Mouse (Mus musculus) bone marrow, adult 2 months (tissue): ENCODE measurements around the gene Olfr539. TPM values are rescaled to one million over a fixed set of nuclear protein-coding genes. Genes with fewer than 3 reads are reported as not detected.
"Not testable (repeated sequence)": the region's sequence is repeated elsewhere in the genome, so short reads cannot be mapped to it uniquely, and the experiment has no call there.

ENCODE experiments used
- H3K27ac ChIP-seq: fragments of 200-500 bp; 2 replicates; pipeline ENCODE4 v1.5.1; 2012; ENCODE audit warnings: low read depth, mild to moderate bottlenecking, control low read depth, inconsistent platforms, low read length; ENCODE audit not compliant: control insufficient read depth, poor library complexity, insufficient read depth
- H3K4me1 ChIP-seq: fragments of 200-500 bp; 2 replicates; pipeline ENCODE4 v1.6.1; 2011; ENCODE audit warnings: low read length; ENCODE audit not compliant: control insufficient read depth, insufficient read depth
- H3K4me3 ChIP-seq: fragments of 200-500 bp; replicated peaks from 2 replicates; pipeline ENCODE3; 2011; ENCODE audit warnings: mild to moderate bottlenecking, low read depth, low read length, control low read depth; ENCODE audit not compliant: control insufficient read depth
- CTCF ChIP-seq: fragments of 200-500 bp; IDR thresholded peaks from 2 replicates; pipeline ENCODE4 v1.5.1; 2011; ENCODE audit warnings: low read length, control low read depth; ENCODE audit not compliant: control insufficient read depth, insufficient read depth
- POLR2A ChIP-seq: fragments of 200-500 bp; IDR thresholded peaks from 2 replicates; pipeline ENCODE4 v1.6.1; 2011; ENCODE audit warnings: low read depth, mild to moderate bottlenecking, control low read depth, low read length, borderline replicate concordance; ENCODE audit not compliant: control insufficient read depth
- WGBS: fragments of 180-500 bp; shearing (Covaris S2); methylation state at CpG from one replicate; pipeline ENCODE4 v1.1.7; 2018; 5-methylcytosine and 5-hydroxymethylcytosine counted together
- polyA plus RNA-seq: library from polyadenylated mRNA; stranded (reverse); fragments of >200 nt; gene quantifications from 2 replicates; pipeline ENCODE4 v1.2.4, GENCODE M21; 2011; ENCODE audit warnings: low replicate concordance; ENCODE audit not compliant: missing spikeins, insufficient read depth, insufficient read length

The Olfr539 gene
- not detected in 2 replicates for polyA plus RNA-seq

DNA sequence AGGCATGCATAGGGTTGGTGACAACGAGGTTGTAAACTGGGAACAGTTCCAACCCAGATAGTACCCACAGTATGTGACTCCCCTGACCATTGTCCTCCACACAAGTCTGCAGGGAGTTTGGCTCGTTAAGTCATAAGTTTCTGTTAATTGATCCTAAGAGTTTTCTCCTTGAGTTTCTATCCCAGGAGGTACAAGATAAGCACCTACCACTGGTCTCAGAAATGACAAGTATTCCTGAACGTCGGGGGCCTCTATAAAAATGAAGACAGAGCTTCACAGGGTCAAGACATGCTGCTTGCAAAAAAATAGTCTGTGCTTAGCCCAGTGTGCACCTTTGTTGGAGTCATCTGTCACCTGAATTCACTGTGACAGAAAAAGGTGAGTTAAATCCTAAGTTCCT is at the start of gene Olfr539:
Gene Olfr539 (plus strand): TSS at position 301 of the 400 bp plus-strand sequence.
- H3K4me3 ChIP-seq: no peak within 1 kb of the TSS
- no peak for TF ChIP-seq POLR2A
- TF ChIP-seq CTCF: no peak
- no peaks in the 10 kb centered on the region for H3K4me1 ChIP-seq
- no peak within 1 kb of the TSS for H3K27ac ChIP-seq
- 73% methylated on average over 4 of the region's 4 CpGs for WGBS

DNA sequence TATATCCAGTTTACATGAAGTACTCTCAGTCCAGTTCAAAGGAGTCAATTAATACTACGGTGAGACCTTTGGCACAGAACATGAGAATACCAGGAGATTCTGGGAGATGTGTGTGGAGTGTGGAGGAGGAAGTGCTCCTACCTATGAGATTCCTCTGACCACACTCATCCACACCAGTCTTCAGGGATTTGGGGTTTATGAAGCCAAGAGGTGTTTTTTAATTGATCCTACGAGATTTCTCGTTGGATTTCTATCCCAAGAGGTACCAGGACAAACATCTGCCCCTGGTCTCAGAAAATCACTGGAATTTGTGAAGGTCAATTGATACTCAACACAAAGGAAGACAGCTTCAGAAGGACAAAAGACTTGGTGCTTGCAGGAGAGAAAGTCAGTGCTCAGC is 31.1 kb upstream of the Olfr539 start, which contains the start of gene Olfr61:
Gene Olfr61 (plus strand): TSS at position 301 of the 400 bp plus-strand sequence.
- not testable (repeated sequence) for H3K4me3 ChIP-seq, H3K4me1 ChIP-seq, H3K27ac ChIP-seq
- 67% methylated on average over 3 of the region's 3 CpGs for WGBS

- 63% methylated on average over 1 of the region's 1 CpGs for WGBS
- H3K27ac ChIP-seq: no peak overlapping the region
- no peak for TF ChIP-seq POLR2A
- TF ChIP-seq CTCF: no peak
- H3K4me1 ChIP-seq: no peaks in the 10 kb centered on the region
- H3K4me3 ChIP-seq: no peak overlapping the region
Measured at GRCm38 (mm10) chr7:140630559-140630958, 29.2 kb upstream of the Olfr539 start.

GRCm38 (mm10) chr7:140646152-140646551 is 13.6 kb upstream of the Olfr539 start, which contains the start of gene Olfr53:
Olfr53 (plus strand) TSS chr7:140646452.
- no peak for TF ChIP-seq CTCF
- no peak for TF ChIP-seq POLR2A
- H3K4me1 ChIP-seq: no peaks in the 10 kb centered on the region
- no peak within 1 kb of the TSS for H3K4me3 ChIP-seq
- WGBS: 70% methylated on average over 1 of the region's 1 CpGs
- no peak within 1 kb of the TSS for H3K27ac ChIP-seq

GRCm38 (mm10) chr7:140670693-140671092 is 11.0 kb downstream of the Olfr539 start:
- H3K4me1 ChIP-seq, H3K27ac ChIP-seq, H3K4me3 ChIP-seq: not testable (repeated sequence)
- 67% methylated on average over 3 of the region's 3 CpGs for WGBS

GRCm38 (mm10) chr7:140675863-140676262 is 16.1 kb downstream of the Olfr539 start:
- TF ChIP-seq POLR2A (no peak), CTCF (no peak)
- Histone ChIP-seq H3K4me3 (no peak overlapping the region), H3K27ac (no peak overlapping the region), H3K4me1 (no peaks in the 10 kb centered on the region)
- WGBS: 6% methylated on average over 4 of the region's 6 CpGs

DNA sequence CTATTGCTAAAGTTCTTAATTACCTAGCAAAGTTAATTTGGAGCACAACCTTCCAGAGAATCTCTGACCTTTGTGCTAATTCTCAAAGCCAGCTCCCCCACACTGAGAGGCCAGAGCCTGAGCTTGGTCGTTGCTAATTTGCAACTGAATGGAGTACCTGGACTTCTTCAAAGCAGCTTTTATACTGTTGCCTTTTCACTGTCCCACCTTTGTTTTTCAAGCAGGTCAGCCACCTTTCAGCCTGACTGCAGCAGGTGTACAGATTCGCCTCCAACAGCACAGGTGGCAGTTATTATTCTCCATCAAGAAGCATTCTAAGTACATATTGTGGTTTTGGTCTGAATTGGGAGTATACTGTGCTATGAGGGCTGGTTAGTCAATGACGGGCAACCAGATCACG is 19.9 kb downstream of the Olfr539 start:
- 48% methylated on average over 4 of the region's 4 CpGs for WGBS
- H3K4me1 ChIP-seq, H3K27ac ChIP-seq, H3K4me3 ChIP-seq: not testable (repeated sequence)

- TF ChIP-seq CTCF (no peak), POLR2A (no peak)
- Histone ChIP-seq H3K4me1 (no peaks in the 10 kb centered on the region), H3K4me3 (no peak within 1 kb of the TSS), H3K27ac (no peak within 1 kb of the TSS)
- WGBS: 76% methylated on average over 1 of the region's 1 CpGs
Measured at GRCm38 (mm10) chr7:140681651-140682050, 21.9 kb downstream of the Olfr539 start, which contains the start of gene Olfr45. Olfr45 (plus strand) TSS chr7:140681951.

DNA sequence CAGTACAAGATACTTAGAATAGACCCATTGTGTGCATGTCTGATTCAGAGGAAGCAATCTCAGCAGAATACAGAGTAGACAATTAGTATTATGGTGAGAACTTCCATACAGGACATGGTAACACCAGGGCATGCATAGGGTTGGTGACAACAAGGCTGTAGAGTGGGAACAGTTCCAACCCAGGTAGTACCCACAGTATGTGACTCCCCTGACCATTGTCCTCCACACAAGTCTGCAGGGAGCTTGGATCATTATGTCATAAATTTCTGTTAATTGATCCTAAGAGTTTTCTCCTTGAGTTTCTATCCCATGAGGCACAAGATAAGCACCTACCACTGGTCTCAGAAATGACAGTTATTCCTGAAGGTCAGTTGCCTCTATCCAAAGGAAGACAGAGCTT is 37.2 kb downstream of the Olfr539 start, which contains the start of gene Olfr541:
Gene Olfr541 (plus strand): TSS at position 301 of the 400 bp plus-strand sequence.
- Histone ChIP-seq H3K4me1 (no peaks in the 10 kb centered on the region), H3K4me3 (no peak within 1 kb of the TSS), H3K27ac (no peak within 1 kb of the TSS)
- TF ChIP-seq POLR2A (no peak), CTCF (no peak)
